Mouse (Mus musculus): ENCODE measurements at regions not wholly inside any gene's neighbourhood (a gene's known extent, or its start where the extent isn't known, plus 50 kb on each side); places are given as distances from the start of the nearest gene placed in this dataset.

- Histone ChIP-seq H3K4me3 (replicated peaks; ENCODE audit: control insufficient read depth, low read depth, low read length) (no peak overlapping the region), H3K4me1 (ENCODE audit: control insufficient read depth, insufficient read depth, low read length) (no peaks in the 10 kb centered on the region; the same call in 1 of the 2 replicates), H3K27ac (ENCODE audit: control insufficient read depth, insufficient read depth, low read depth, low read length, poor library complexity) (no peak overlapping the region)
- TF ChIP-seq POLR2A (IDR thresholded peaks at IDR 0.05; ENCODE audit: borderline replicate concordance, control insufficient read depth, low read depth, low read length): no peak
- TF ChIP-seq CTCF (IDR thresholded peaks at IDR 0.05; ENCODE audit: control insufficient read depth, insufficient read depth, low read length): no peak
- WGBS: 82% methylated on average over 4 of the region's 4 CpGs
Observed at GRCm38 (mm10) chr6:50767827-50768226, 113.6 kb upstream of the Npvf start.

DNA sequence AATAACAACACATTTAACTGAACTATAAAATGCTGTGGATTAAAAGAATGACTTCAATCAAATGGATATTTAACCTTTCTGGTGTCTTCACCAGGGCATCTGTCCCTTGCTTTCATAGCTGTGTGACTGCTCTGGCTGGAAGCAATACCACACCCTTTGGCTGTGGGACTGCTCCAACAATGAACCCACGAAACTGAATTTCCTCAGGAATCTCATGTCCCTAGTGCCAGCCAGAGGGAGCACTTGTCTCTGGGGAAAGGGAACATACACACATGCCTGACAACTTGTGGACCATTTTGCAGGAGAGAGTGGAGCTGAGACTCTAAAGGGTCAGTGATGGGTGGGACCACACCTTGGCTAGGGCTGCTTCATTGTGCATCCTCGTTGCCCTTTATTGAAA is 114.9 kb upstream of the Npvf start:
- Histone ChIP-seq H3K27ac (ENCODE audit: control insufficient read depth, insufficient read depth, low read depth, low read length, poor library complexity) (no peak overlapping the region), H3K4me1 (ENCODE audit: control insufficient read depth, insufficient read depth, low read length) (no peaks in the 10 kb centered on the region; the same call in 1 of the 2 replicates), H3K4me3 (replicated peaks; ENCODE audit: control insufficient read depth, low read depth, low read length) (no peak overlapping the region)
- WGBS: 77% methylated on average over 2 of the region's 2 CpGs
- no peak for TF ChIP-seq CTCF (IDR thresholded peaks at IDR 0.05; ENCODE audit: control insufficient read depth, insufficient read depth, low read length)
- no peak for TF ChIP-seq POLR2A (IDR thresholded peaks at IDR 0.05; ENCODE audit: borderline replicate concordance, control insufficient read depth, low read depth, low read length)

DNA sequence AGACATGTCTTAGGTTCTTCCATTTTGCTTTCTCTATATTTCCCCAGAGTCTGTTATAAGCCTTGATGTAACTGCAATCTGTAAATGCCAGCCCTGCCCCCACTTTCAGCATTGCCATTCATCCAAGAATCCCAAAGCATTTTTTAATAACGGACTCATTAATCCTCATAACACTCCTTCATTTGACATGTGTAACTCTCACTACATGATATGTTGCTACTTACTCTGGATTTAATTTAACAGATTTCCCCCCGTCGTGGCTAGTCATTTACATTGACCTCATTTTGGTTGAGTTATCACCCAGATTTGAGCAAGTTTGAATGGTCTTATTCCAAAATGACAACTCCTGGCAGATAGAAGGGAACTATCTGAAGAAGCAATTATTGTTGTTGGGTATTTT is 116.2 kb upstream of the Npvf start:
- Histone ChIP-seq H3K27ac (ENCODE audit: control insufficient read depth, insufficient read depth, low read depth, low read length, poor library complexity) (no peak overlapping the region), H3K4me3 (replicated peaks; ENCODE audit: control insufficient read depth, low read depth, low read length) (no peak overlapping the region), H3K4me1 (ENCODE audit: control insufficient read depth, insufficient read depth, low read length) (no peaks in the 10 kb centered on the region; the same call in 1 of the 2 replicates)
- TF ChIP-seq CTCF (IDR thresholded peaks at IDR 0.05; ENCODE audit: control insufficient read depth, insufficient read depth, low read length) (no peak), POLR2A (IDR thresholded peaks at IDR 0.05; ENCODE audit: borderline replicate concordance, control insufficient read depth, low read depth, low read length) (no peak)
- WGBS: 86% methylated on average over 3 of the region's 3 CpGs

DNA sequence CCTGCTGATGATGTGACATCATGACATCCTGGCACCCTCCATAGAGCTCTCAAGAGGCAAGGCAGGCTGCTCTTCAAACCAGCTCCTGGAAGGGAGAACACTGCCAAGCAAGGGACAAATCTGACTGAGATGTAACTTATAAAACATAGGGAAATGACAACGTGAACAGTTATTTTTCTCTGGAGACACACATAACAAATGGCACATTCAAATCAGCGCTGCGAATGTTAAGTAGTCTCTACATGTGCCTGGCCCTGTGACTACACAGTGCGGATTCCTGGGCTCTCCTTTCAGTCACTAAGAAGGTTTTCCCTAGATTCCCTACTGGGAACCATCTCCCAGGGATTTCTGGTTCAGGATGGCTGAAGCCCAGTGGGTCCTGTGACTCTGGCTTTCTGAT is 121.4 kb upstream of the Npvf start:
- TF ChIP-seq CTCF (IDR thresholded peaks at IDR 0.05; ENCODE audit: control insufficient read depth, insufficient read depth, low read length) (no peak), POLR2A (IDR thresholded peaks at IDR 0.05; ENCODE audit: borderline replicate concordance, control insufficient read depth, low read depth, low read length) (no peak)
- Histone ChIP-seq H3K4me3 (replicated peaks; ENCODE audit: control insufficient read depth, low read depth, low read length) (no peak overlapping the region), H3K4me1 (ENCODE audit: control insufficient read depth, insufficient read depth, low read length) (no peaks in the 10 kb centered on the region), H3K27ac (ENCODE audit: control insufficient read depth, insufficient read depth, low read depth, low read length, poor library complexity) (no peak overlapping the region)
- 87% methylated on average over 4 of the region's 4 CpGs for WGBS

- no peak for TF ChIP-seq CTCF (IDR thresholded peaks at IDR 0.05; ENCODE audit: control insufficient read depth, insufficient read depth, low read length)
- TF ChIP-seq POLR2A (IDR thresholded peaks at IDR 0.05; ENCODE audit: borderline replicate concordance, control insufficient read depth, low read depth, low read length): no peak
- Histone ChIP-seq H3K4me1 (ENCODE audit: control insufficient read depth, insufficient read depth, low read length) (no peaks in the 10 kb centered on the region), H3K4me3 (replicated peaks; ENCODE audit: control insufficient read depth, low read depth, low read length) (no peak overlapping the region), H3K27ac (ENCODE audit: control insufficient read depth, insufficient read depth, low read depth, low read length, poor library complexity) (no peak overlapping the region)
- WGBS: 71% methylated on average over 11 of the region's 11 CpGs
Observed at GRCm38 (mm10) chr6:50776236-50776832, 122.1 kb upstream of the Npvf start.

GRCm38 (mm10) chr6:50776931-50777495 is 122.8 kb upstream of the Npvf start:
- H3K4me1 ChIP-seq (ENCODE audit: control insufficient read depth, insufficient read depth, low read length): no peaks in the 10 kb centered on the region
- TF ChIP-seq CTCF (IDR thresholded peaks at IDR 0.05; ENCODE audit: control insufficient read depth, insufficient read depth, low read length): no peak
- no peak for TF ChIP-seq POLR2A (IDR thresholded peaks at IDR 0.05; ENCODE audit: borderline replicate concordance, control insufficient read depth, low read depth, low read length)
- H3K4me3 ChIP-seq (replicated peaks; ENCODE audit: control insufficient read depth, low read depth, low read length): no peak overlapping the region
- 34% methylated on average over 10 of the region's 10 CpGs for WGBS
- no peak overlapping the region for H3K27ac ChIP-seq (ENCODE audit: control insufficient read depth, insufficient read depth, low read depth, low read length, poor library complexity)

DNA sequence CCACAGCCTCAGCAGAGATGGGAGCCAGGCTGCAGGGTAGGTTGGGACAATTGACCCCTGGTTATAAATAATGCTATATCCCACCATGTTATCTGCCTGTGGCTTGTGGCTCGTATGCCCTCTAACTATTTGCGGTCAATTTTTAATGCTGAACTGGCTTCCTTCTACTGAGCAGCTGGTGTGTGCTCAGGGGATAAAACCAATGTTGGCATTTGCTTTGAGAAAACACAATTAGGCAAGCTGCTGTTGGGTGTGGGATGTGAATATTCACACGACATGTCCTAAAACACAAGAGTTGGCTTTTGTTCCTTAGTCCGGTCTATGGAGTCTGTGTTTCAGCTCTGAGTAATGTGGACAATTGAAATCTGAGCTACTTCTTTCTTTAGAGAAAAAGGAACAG is 123.6 kb upstream of the Npvf start:
- Histone ChIP-seq H3K4me3 (replicated peaks; ENCODE audit: control insufficient read depth, low read depth, low read length) (no peak overlapping the region), H3K4me1 (ENCODE audit: control insufficient read depth, insufficient read depth, low read length) (no peaks in the 10 kb centered on the region), H3K27ac (ENCODE audit: control insufficient read depth, insufficient read depth, low read depth, low read length, poor library complexity) (no peak overlapping the region)
- 77% methylated on average over 4 of the region's 4 CpGs for WGBS
- TF ChIP-seq POLR2A (IDR thresholded peaks at IDR 0.05; ENCODE audit: borderline replicate concordance, control insufficient read depth, low read depth, low read length) (no peak), CTCF (IDR thresholded peaks at IDR 0.05; ENCODE audit: control insufficient read depth, insufficient read depth, low read length) (no peak)

- Histone ChIP-seq H3K27ac (ENCODE audit: control insufficient read depth, insufficient read depth, low read depth, low read length, poor library complexity) (no peak overlapping the region), H3K4me1 (ENCODE audit: control insufficient read depth, insufficient read depth, low read length) (no peaks in the 10 kb centered on the region), H3K4me3 (replicated peaks; ENCODE audit: control insufficient read depth, low read depth, low read length) (no peak overlapping the region)
- TF ChIP-seq POLR2A (IDR thresholded peaks at IDR 0.05; ENCODE audit: borderline replicate concordance, control insufficient read depth, low read depth, low read length) (no peak), CTCF (IDR thresholded peaks at IDR 0.05; ENCODE audit: control insufficient read depth, insufficient read depth, low read length) (no peak)
- 87% methylated on average over 3 of the region's 3 CpGs for WGBS
Observed at GRCm38 (mm10) chr6:50780677-50781076, 126.4 kb upstream of the Npvf start.

Data from bone marrow, adult 2 months (tissue).